Mouse (Mus musculus): ENCODE measurements around the gene Efemp2. TPM values are rescaled to one million over a fixed set of nuclear protein-coding genes. Genes with fewer than 3 reads are reported as not detected.
A peak's percentile ranks its signal among the peaks of the same experiment; 100 is the strongest.

Gene Efemp2
- polyA plus RNA-seq, 1 experiment from 2014 or later = 71.3 TPM

GRCm38 (mm10) chr19:5529325-5530137, 55.8 kb downstream of the Efemp2 start:
- H3K4me1 ChIP-seq (replicated peaks) = peaks cover 28% of the 10 kb centered on the region
- WGBS = 13% methylated on average over 20 of the region's 20 CpGs
- peak overlapping the region; percentile 32 for H3K4me3 ChIP-seq
- H3K36me3 ChIP-seq = no peaks in the 10 kb centered on the region
- peak overlapping the region; percentile 47 for H3K27ac ChIP-seq
- DNase-seq (ENCODE audit: low spot score) = peak; percentile 95
- no peaks in the 10 kb centered on the region for H3K9me3 ChIP-seq
- H3K27me3 ChIP-seq (ENCODE audit: insufficient read depth, poor library complexity, severe bottlenecking) = peaks cover 53% of the 10 kb centered on the region

- Histone ChIP-seq H3K36me3 (no peaks in the 10 kb centered on the region), H3K27me3 (ENCODE audit: insufficient read depth, poor library complexity, severe bottlenecking) (peaks cover 53% of the 10 kb centered on the region), H3K27ac (no peak overlapping the region), H3K4me3 (no peak overlapping the region), H3K4me1 (replicated peaks) (peaks cover 28% of the 10 kb centered on the region), H3K9me3 (no peaks in the 10 kb centered on the region)
- DNase-seq (ENCODE audit: low spot score) = peak; percentile 17
- 33% methylated on average over 7 of the region's 7 CpGs for WGBS
Measured at GRCm38 (mm10) chr19:5530138-5530524, 56.4 kb downstream of the Efemp2 start.

Other genes starting within 250 kb of the Efemp2 start
- 23.7 and 26.1 TPM in 2 replicates for gene Pacs1, start 200.8 kb upstream of the Efemp2 start, polyA plus RNA-seq (2016; fragmentation: Nextera tagmentation; extraction: Ambion mirVana)
- 438 and 456 TPM in 2 replicates for gene Sf3b2, start 178.5 kb upstream of the Efemp2 start, polyA plus RNA-seq (2016; fragmentation: Nextera tagmentation; extraction: Ambion mirVana)
- gene Gal3st3, start 175.6 kb upstream of the Efemp2 start, polyA plus RNA-seq (2016; fragmentation: Nextera tagmentation; extraction: Ambion mirVana) = 11.7 and 19.1 TPM in 2 replicates
- gene Catsper1, start 138.2 kb upstream of the Efemp2 start, polyA plus RNA-seq (2016; fragmentation: Nextera tagmentation; extraction: Ambion mirVana) = not detected in 2 replicates
- gene Cst6, start 124.4 kb upstream of the Efemp2 start, polyA plus RNA-seq (2016; fragmentation: Nextera tagmentation; extraction: Ambion mirVana) = 0.65 and 1.6 TPM in 2 replicates
- gene Eif1ad, start 107.2 kb upstream of the Efemp2 start, polyA plus RNA-seq (2016; fragmentation: Nextera tagmentation; extraction: Ambion mirVana) = 84.2 and 90.5 TPM in 2 replicates
- 539 and 565 TPM in 2 replicates for gene Banf1, start 106.8 kb upstream of the Efemp2 start, polyA plus RNA-seq (2016; fragmentation: Nextera tagmentation; extraction: Ambion mirVana)
- 82.7 and 93.2 TPM in 2 replicates for gene Sart1, start 85.3 kb upstream of the Efemp2 start, polyA plus RNA-seq (2016; fragmentation: Nextera tagmentation; extraction: Ambion mirVana)
- gene Tsga10ip, start 71.4 kb upstream of the Efemp2 start, polyA plus RNA-seq (2016; fragmentation: Nextera tagmentation; extraction: Ambion mirVana) = 0.44 and 0.58 TPM in 2 replicates
- gene Drap1, start 49.0 kb upstream of the Efemp2 start, polyA plus RNA-seq (2016; fragmentation: Nextera tagmentation; extraction: Ambion mirVana) = 223 and 271 TPM in 2 replicates
- 53.8 and 63.9 TPM in 2 replicates for gene AI837181, start 48.8 kb upstream of the Efemp2 start, polyA plus RNA-seq (2016; fragmentation: Nextera tagmentation; extraction: Ambion mirVana)
- not detected in 2 replicates for gene Fosl1, start 26.4 kb upstream of the Efemp2 start, polyA plus RNA-seq (2016; fragmentation: Nextera tagmentation; extraction: Ambion mirVana)
- 6.9 and 8.6 TPM in 2 replicates for gene Ccdc85b, start 16.1 kb upstream of the Efemp2 start, polyA plus RNA-seq (2016; fragmentation: Nextera tagmentation; extraction: Ambion mirVana)
- 99.5 and 122 TPM in 2 replicates for gene Fibp, start 13.3 kb upstream of the Efemp2 start, polyA plus RNA-seq (2016; fragmentation: Nextera tagmentation; extraction: Ambion mirVana)
- 2.0 and 3.0 TPM in 2 replicates for gene Ctsw, start 5.4 kb upstream of the Efemp2 start, polyA plus RNA-seq (2016; fragmentation: Nextera tagmentation; extraction: Ambion mirVana)
- 43.7 and 51.4 TPM in 2 replicates for gene Mus81, start 14.4 kb downstream of the Efemp2 start, polyA plus RNA-seq (2016; fragmentation: Nextera tagmentation; extraction: Ambion mirVana)
- 3,259 and 3,562 TPM in 2 replicates for gene Cfl1, start 16.5 kb downstream of the Efemp2 start, polyA plus RNA-seq (2016; fragmentation: Nextera tagmentation; extraction: Ambion mirVana)
- not detected in 2 replicates for gene 1700020D05Rik, start 29.8 kb downstream of the Efemp2 start, polyA plus RNA-seq (2016; fragmentation: Nextera tagmentation; extraction: Ambion mirVana)
- 8.9 and 18.7 TPM in 2 replicates for gene Snx32, start 36.6 kb downstream of the Efemp2 start, polyA plus RNA-seq (2016; fragmentation: Nextera tagmentation; extraction: Ambion mirVana)
- 0.39 and 0.77 TPM in 2 replicates for gene Ovol1, start 86.7 kb downstream of the Efemp2 start, polyA plus RNA-seq (2016; fragmentation: Nextera tagmentation; extraction: Ambion mirVana)
- 1.6 and 2.6 TPM in 2 replicates for gene Ap5b1, start 94.1 kb downstream of the Efemp2 start, polyA plus RNA-seq (2016; fragmentation: Nextera tagmentation; extraction: Ambion mirVana)
- gene Rnaseh2c, start 127.9 kb downstream of the Efemp2 start, polyA plus RNA-seq (2016; fragmentation: Nextera tagmentation; extraction: Ambion mirVana) = 177 and 187 TPM in 2 replicates
- gene Kat5, start 136.3 kb downstream of the Efemp2 start, polyA plus RNA-seq (2016; fragmentation: Nextera tagmentation; extraction: Ambion mirVana) = 58.9 and 69.2 TPM in 2 replicates
- gene Rela, start 163.5 kb downstream of the Efemp2 start, polyA plus RNA-seq (2016; fragmentation: Nextera tagmentation; extraction: Ambion mirVana) = 27.8 and 36.0 TPM in 2 replicates
- 27.5 and 27.6 TPM in 2 replicates for gene Sipa1, start 189.8 kb downstream of the Efemp2 start, polyA plus RNA-seq (2016; fragmentation: Nextera tagmentation; extraction: Ambion mirVana)
- 34.1 and 35.1 TPM in 2 replicates for gene Map3k11, start 214.8 kb downstream of the Efemp2 start, polyA plus RNA-seq (2016; fragmentation: Nextera tagmentation; extraction: Ambion mirVana)
- gene Pcnx3, start 215.0 kb downstream of the Efemp2 start, polyA plus RNA-seq (2016; fragmentation: Nextera tagmentation; extraction: Ambion mirVana) = 27.3 and 30.8 TPM in 2 replicates
- gene Kcnk7, start 230.4 kb downstream of the Efemp2 start, polyA plus RNA-seq (2016; fragmentation: Nextera tagmentation; extraction: Ambion mirVana) = 0.16 and 0.21 TPM in 2 replicates

Data from hindbrain, embryonic 10.5 days (tissue).